Mouse (Mus musculus) granulocyte monocyte progenitor cell, adult 5-6 weeks (primary cell): ENCODE results near the gene Draxin. TPM values are rescaled to one million over a fixed set of nuclear protein-coding genes. Genes with fewer than 3 reads are reported as not detected.

Experiments used
- ATAC-seq: replicated peaks from 2 replicates; pipeline ENCODE4 v1.8.0; 2016; ENCODE audit warnings: mild to moderate bottlenecking, moderate TSS enrichment, inconsistent platforms; ENCODE audit not compliant: poor library complexity, severe bottlenecking
- total RNA-seq, 2 experiments: library from RNA; stranded (forward) in 1 of 2; stranded (reverse) in 1 of 2; fragments of 200-712, 200-1000 nt in 1 of 2; fragments of >200 nt in 1 of 2; fragmentation: Nextera tagmentation in 1 of 2; gene quantifications; 2 replicates each; pipeline ENCODE4 v1.2.3; 2014 to 2017

Draxin gene
- total RNA-seq, 2 experiments from 2014 or later: 0.05 TPM; not detected in 1

- peak; percentile 33 for ATAC-seq
These were observed 43.2 kb downstream of the Draxin start for GRCm38 (mm10) chr4:148087091-148087906.

DNA sequence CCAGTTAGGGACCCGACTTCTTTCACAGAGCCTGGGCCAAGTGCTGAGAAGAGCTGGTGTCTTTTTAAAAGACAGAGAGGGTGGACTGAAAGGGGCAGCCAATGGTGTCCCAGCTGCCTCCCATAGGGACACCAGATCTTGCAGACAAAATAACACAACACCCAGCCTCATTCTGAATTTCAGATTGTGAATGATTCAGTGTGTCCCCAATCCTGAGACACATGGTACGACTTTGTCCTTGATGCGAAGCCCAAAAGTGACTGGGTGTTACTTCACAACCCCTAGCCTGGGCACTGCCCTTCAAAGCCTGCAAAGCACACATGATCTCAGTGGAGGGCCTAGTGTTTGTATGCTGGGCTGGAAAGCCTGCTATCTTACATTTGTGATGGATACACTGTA, 44.6 kb downstream of the Draxin start:
- ATAC-seq: no peak

DNA sequence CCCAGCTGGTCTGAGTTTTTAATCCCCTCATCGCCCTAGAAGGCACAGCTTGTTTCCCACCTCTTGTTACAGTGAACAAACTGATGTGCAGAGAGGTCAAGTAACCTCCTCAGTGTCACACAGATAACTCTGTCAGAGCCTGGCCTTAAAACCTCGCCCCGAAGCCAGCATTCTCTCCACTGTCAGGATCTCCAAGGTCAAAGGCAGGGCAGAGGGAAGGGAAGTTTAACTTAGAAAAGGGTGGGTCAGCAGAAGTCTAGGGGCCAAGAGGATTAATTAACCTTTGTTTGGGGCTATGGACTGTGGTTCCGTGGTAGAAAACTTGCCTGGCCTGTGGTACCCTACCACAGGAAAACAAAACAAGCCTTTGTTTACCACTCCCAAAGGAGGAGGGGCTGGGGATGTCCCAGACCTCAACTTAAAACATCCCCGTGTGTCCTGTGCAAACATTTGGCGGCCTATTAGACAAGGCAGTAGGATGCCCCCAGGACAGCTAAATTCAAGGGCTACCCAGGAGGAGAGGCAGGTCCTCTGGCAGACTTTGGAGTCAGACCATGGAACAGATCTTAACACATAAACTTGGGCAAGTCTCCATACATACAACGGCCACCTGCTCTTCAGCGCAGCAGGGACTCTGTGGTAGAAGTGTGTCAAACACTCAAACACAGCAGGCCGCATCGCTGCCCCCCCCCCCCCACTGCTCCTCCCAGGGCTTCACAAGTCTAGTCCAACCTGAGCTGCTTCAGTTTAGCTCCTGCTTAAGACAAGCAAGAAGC, 45.2 kb downstream of the Draxin start:
- ATAC-seq: no peak

DNA sequence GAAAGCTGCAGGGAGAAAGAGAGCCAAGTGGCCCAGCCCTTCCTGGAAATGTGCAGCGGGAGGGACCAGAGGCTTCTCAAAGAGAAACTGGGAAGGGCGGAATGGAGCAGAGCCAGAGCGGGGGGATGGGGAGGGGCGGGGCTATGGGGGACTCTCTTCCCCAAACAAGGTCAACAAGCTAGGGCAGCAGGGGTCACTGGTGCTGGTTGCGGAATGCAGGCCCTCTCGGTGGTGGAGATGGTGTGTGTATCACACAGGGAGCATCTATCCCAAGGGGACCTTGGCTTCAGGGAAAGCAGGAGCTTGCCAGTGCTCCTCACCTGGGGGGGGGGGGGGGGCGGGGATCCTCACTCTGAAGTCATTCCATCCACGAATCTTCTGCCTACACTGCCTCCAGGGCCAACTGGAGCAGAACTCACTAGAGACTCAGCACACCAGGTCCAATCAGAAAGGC, 46.2 kb downstream of the Draxin start:
- ATAC-seq: no peak

DNA sequence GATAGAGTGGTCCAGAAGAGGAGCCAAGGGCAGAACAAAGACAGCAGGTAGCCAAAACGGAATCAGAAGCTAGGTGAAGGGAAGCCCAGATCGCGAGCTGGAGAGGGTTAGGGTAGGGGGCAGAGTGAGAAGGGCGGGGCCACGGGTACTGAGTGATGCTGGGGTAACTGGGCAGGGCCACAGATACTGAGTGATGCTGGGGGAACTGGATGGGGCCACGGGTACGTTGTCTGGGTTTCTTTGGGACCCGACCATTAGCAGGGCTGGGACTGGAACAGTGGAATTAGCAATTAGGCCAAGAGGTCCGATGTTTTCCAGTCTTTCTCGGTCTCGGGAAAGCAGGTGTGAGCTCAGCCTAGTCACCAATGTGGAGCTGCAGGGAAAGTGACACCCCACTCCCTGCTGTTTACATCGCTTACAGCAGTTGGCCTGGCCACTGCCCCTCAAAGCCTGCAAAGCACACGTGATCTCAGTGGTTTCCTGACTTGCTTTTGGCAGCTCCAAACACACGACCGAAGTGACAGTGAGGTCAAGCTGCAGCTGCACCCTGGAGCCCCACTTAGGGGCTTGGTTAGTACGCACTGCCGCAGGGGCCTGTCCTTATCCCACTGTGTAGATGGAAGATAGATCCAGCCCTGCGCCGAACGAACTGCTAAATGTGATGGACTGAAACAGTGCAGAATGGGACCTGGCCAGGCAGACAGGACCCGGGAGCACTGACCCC, 47.2 kb downstream of the Draxin start:
- ATAC-seq: peak; percentile 31

- peak; percentile 31 for ATAC-seq
These were observed 48.0 kb downstream of the Draxin start for GRCm38 (mm10) chr4:148082257-148083044.

- no peak for ATAC-seq
These were observed 49.3 kb downstream of the Draxin start for GRCm38 (mm10) chr4:148081201-148081600.

DNA sequence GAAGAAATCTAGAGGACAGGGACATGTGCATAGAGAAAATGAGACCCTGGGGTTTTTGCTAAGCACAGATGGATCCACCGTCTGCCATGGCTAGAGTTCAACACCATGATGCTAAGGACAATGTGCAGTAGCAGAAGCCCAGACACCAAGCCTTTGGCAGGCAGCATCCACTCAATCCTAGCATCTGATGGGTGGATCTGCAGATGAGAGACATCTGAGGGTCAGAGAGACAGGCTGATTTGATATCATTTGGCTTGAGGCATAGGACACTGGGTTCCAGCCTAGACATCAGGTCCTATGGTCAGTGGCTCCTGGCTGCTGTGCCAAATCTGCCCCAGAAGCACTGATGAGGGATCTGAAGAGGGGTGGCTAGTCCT, 49.9 kb downstream of the Draxin start:
- no peak for ATAC-seq

DNA sequence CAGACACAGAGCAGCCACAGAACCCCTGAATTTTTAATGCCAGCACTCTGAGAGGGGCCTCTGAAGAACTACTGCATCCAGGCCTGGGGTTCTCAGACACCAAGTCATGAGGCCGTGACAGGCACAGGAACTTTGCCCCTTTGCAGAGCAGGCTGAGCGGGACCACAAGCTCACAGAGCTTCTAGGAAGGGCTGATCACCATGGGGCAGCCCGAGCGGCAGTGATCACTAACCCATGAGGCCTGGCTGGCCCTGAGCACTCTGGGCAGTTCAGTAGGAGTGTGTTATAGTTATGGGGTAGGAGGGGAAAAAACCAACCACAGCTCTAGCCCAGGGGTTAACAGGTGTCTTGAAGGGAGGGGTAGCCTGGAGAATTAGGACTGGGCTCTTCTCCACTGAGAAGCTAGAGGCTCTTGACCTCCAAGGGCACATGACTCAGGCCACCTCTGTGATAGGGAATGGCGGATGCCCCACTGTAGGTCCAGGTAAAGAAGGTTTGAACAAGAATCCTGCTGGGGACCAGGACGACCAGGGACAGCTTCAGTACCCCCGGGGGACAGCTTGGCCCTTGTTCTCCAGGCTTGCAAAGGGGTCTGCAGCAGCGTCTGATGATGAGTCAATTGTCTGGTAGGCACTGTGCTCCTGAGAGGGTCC, 50.4 kb downstream of the Draxin start:
- no peak for ATAC-seq

GRCm38 (mm10) chr4:148079212-148079611, 51.3 kb downstream of the Draxin start:
- no peak for ATAC-seq

- no peak for ATAC-seq
These were observed 54.6 kb downstream of the Draxin start for GRCm38 (mm10) chr4:148075881-148076280.

- ATAC-seq: peak; percentile 73
These were observed 55.2 kb downstream of the Draxin start for GRCm38 (mm10) chr4:148075259-148075658.

DNA sequence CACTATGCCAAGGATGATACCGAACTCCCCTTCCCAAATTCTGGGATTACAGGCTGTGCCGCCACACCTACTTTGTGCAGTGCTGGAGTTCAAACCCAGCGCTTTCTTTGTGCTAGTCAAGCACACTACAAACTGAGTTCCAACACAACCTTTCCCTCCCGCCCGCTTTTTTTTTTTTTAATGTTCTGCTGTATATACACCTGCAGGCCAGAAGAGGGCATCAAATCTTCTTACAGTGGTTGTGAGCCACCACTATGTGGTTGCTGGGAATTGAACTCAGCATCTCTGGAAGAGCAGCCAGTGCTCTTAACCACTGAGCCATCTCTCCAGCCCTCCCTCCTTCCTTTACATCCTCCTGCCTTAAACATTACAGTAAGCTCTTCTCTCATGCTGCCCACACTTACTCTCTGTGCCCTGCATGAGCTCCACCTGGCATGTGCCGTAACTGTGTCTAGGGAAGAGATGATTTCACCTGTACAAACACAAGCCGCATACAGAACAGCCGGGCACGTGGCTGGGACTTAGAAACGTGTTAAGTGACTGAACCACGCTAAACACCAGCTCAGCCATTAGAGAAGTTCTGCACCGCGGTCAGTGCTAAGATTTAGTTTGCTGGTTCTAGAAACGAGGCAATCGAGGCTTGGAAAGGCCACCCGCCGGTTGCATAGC, 55.8 kb downstream of the Draxin start:
- ATAC-seq: peak; percentile 41

GRCm38 (mm10) chr4:148071508-148071907, 59.0 kb downstream of the Draxin start:
- ATAC-seq: no peak

DNA sequence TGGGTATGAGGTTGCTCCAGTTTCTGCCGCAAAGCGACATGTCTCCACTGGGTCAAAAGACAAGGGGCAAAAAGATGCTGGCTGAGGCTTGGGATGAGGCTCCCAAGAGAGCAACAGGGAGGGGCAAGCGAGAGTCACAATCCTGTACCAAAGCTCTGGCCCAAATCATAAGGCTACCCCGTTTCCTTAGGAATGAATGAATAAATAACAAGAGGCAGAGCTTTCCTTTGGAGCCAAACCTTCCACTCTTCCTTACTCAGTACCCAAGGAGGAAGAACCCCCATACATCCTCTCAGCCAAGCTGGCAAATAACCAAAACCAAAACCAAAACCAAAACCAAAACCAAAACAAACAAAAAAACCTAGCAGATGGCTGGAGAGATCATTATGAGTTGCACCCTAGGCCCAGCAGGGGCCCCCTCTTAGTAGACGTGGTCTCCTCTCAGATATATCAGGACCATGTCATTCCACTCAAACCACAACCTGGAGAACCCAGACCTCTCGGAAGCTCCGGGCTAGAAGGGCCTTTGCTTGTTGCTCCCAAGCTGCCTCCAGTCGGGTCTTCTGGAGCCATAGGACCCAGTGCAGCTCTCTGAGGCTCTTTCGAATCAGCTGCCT, 60.8 kb downstream of the Draxin start:
- ATAC-seq: peak; percentile 53

GRCm38 (mm10) chr4:148067346-148067745, 63.2 kb downstream of the Draxin start:
- ATAC-seq: no peak

GRCm38 (mm10) chr4:148066401-148066744, 64.1 kb downstream of the Draxin start:
- ATAC-seq: no peak

DNA sequence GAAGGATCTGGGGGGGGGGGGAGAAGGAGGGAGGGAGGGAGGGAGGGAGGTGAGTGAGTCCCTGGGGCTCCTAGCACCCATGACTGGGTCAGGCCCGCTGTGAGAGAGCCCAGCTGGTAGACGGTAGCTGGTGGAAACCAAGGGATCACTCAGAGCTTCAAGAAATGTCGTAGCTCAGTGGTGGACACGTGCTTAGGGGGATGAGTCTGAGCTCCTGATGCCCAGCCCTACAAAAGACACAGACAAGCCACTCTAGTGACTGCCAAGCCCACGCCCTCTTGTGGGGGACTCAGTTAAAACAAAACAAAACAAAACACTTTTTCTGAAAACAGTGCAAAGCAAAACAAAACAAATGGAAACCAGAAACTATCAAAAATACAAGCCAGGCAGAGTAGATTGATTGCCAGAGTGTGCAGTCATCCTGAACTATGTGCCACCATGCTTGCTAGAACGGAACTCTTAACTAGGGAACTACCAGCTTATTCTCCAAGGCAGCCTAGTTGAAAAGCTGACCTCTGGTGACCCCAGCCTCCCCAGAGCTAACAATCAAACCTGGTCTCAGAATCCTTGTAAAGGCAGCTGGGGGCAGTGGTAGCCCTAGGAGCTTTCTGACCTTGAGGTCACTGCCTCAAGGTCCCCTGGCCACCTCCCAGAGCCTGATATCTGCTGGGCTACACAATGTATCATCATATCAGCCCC, 64.6 kb downstream of the Draxin start:
- no peak for ATAC-seq
